Mouse (Mus musculus) CH12.LX (cell line): ENCODE measurements around the gene Dnah1.

Source experiments
- CHD2 ChIP-seq: IDR thresholded peaks from 2 replicates; pipeline ENCODE4 v1.6.1; 2011; ENCODE audit warnings: low read length, improper control_type of control experiment
- CTCF ChIP-seq, 2 experiments: IDR thresholded peaks in 1 of 2; conservative IDR thresholded peaks in 1 of 2; 2 replicates each; pipeline ENCODE4 v1.5.1; 2011 to 2012; ENCODE audit warnings: low read depth in 2 of 2, low read length in 2 of 2, improper control_type of control experiment in 1 of 2, inconsistent platforms in 1 of 2, mild to moderate bottlenecking in 1 of 2, moderate library complexity in 1 of 2
- EP300 ChIP-seq: IDR thresholded peaks from 2 replicates; pipeline ENCODE4 v1.6.1; 2011; ENCODE audit warnings: low read length, improper control_type of control experiment
- NRF1 ChIP-seq: IDR thresholded peaks from 2 replicates; pipeline ENCODE4 v1.6.1; 2014; ENCODE audit warnings: low read depth, mild to moderate bottlenecking, inconsistent platforms, low read length, improper control_type of control experiment, moderate library complexity
- SIN3A ChIP-seq: IDR thresholded peaks from 2 replicates; pipeline ENCODE4 v1.6.1; 2012; ENCODE audit warnings: low read length, improper control_type of control experiment, inconsistent platforms

DNA sequence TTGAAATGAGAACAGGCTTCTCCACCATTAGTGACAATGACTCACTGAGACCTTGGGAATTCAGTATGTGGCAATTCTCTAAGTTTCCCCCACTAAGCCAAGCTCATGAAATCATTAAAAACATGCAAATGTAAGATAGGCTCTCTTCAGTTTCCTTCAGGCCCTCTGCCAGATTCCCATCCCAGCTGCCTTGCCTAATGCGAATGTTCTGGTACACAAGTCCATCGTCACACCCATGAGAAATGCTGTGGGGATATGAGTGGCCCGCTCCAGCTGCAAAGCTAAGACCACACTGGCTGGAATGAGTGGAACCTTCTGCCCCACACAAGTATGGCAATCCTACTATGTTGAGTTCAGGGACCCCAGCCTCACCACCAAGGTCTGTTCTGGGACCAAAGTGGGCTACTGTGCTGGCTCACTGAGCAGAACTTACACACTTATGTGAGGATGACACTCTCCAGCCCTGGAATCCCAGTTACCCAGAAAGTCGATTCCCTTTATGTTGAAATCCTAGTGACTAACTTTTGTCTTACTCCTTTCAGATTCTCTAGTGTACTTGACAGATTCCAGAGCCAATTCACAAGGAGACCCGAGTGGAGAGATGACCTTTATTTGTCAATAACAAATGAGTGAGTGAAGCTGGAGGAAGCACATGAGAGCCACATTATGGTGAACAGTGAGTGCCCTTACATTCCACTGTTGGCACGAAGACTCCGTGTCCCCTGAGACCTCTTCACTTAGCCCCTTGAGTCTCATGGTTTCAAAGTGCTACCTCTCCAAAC is 86.4 kb downstream of the Dnah1 start:
- TF ChIP-seq EP300 (no peak), CTCF (conservative IDR thresholded peaks at IDR 0.05 in 1 of 2, IDR thresholded peaks at IDR 0.05 in 1 of 2; ENCODE audit: low read depth in 2 of 2, low read length in 2 of 2) (no peak), NRF1 (no peak), SIN3A (no peak), CHD2 (no peak)
